Mouse (Mus musculus): ENCODE data around the gene Fau. TPM values are rescaled to one million over a fixed set of nuclear protein-coding genes. Genes with fewer than 3 reads are reported as not detected.
A peak's percentile ranks its signal among the peaks of the same experiment; 100 is the strongest.

Gene Fau
- polyA plus RNA-seq (2012; rRNA removed) = 2,283 and 2,588 TPM in 2 replicates

- peak; percentile 98 for DNase-seq
- peaks cover 26% of the 10 kb centered on the region for H3K36me3 ChIP-seq (ENCODE audit: control insufficient read depth, insufficient read depth, low read length)
- peak; percentile 70; the same call in 1 of the 2 replicates for TF ChIP-seq CTCF (IDR thresholded peaks at IDR 0.05; ENCODE audit: borderline replicate concordance, control insufficient read depth, extremely low read depth, insufficient read depth, low read length, poor library complexity)
- TF ChIP-seq POLR2A (IDR thresholded peaks at IDR 0.05; ENCODE audit: control insufficient read depth, extremely low read depth, insufficient read depth, low read length, poor library complexity) = peak; percentile 96
- under 1% methylated on average over 63 of the region's 63 CpGs for WGBS
- H3K4me3 ChIP-seq (ENCODE audit: control insufficient read depth, insufficient read depth, low read length) = peak within 1 kb of the TSS; percentile 85
- peaks cover 12% of the 10 kb centered on the region for H3K4me1 ChIP-seq (replicated peaks; ENCODE audit: control insufficient read depth, insufficient read depth, low read length)
- no peaks in the 10 kb centered on the region for H3K27me3 ChIP-seq (ENCODE audit: control insufficient read depth, insufficient read depth, low read length)
- peak within 1 kb of the TSS; percentile 6; the same call in 1 of the 2 replicates for H3K27ac ChIP-seq (ENCODE audit: control insufficient read depth, insufficient read depth, low read length)
Observed at GRCm38 (mm10) chr19:6057313-6058096, at the start of gene Fau, which contains the start of gene Mrpl49. Fau (plus strand) TSS chr19:6057844. Mrpl49 (minus strand) TSS chr19:6057785.

DNA sequence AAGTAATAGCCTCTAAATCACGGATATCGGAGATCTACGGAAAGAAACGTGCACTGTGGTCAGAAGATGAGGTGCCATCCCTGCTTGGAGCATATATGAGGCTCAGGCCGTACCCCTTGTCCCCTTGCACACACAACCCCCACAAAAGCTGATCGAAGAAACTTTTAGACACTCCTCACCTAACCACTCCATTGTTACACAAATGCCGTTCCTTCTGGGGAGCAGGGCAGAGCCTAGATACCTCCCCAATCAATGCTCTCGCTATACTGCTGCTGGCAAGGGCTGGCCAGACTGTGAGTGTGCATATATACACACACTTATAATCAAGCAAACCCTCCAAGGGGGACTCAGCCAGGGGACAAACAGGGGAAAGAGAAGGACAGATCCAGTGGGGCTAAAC lies 48.5 kb upstream of the Fau start:
- no peak overlapping the region for H3K4me3 ChIP-seq (ENCODE audit: control insufficient read depth, insufficient read depth, low read length)
- H3K27me3 ChIP-seq (ENCODE audit: control insufficient read depth, insufficient read depth, low read length) = no peaks in the 10 kb centered on the region
- TF ChIP-seq CTCF (IDR thresholded peaks at IDR 0.05; ENCODE audit: borderline replicate concordance, control insufficient read depth, extremely low read depth, insufficient read depth, low read length, poor library complexity) = no peak
- TF ChIP-seq POLR2A (IDR thresholded peaks at IDR 0.05; ENCODE audit: control insufficient read depth, extremely low read depth, insufficient read depth, low read length, poor library complexity) = no peak
- no peak for DNase-seq
- peaks cover 28% of the 10 kb centered on the region for H3K36me3 ChIP-seq (ENCODE audit: control insufficient read depth, insufficient read depth, low read length)
- 97% methylated on average over 8 of the region's 8 CpGs for WGBS
- peaks cover 16% of the 10 kb centered on the region for H3K4me1 ChIP-seq (replicated peaks; ENCODE audit: control insufficient read depth, insufficient read depth, low read length)
- H3K27ac ChIP-seq (ENCODE audit: control insufficient read depth, insufficient read depth, low read length) = no peak overlapping the region

- TF ChIP-seq CTCF (IDR thresholded peaks at IDR 0.05; ENCODE audit: borderline replicate concordance, control insufficient read depth, extremely low read depth, insufficient read depth, low read length, poor library complexity) (no peak), POLR2A (IDR thresholded peaks at IDR 0.05; ENCODE audit: control insufficient read depth, extremely low read depth, insufficient read depth, low read length, poor library complexity) (no peak)
- Histone ChIP-seq H3K4me1 (replicated peaks; ENCODE audit: control insufficient read depth, insufficient read depth, low read length) (peaks cover 35% of the 10 kb centered on the region), H3K27ac (ENCODE audit: control insufficient read depth, insufficient read depth, low read length) (no peak overlapping the region), H3K4me3 (ENCODE audit: control insufficient read depth, insufficient read depth, low read length) (no peak overlapping the region), H3K36me3 (ENCODE audit: control insufficient read depth, insufficient read depth, low read length) (peaks cover 7% of the 10 kb centered on the region), H3K27me3 (ENCODE audit: control insufficient read depth, insufficient read depth, low read length) (no peaks in the 10 kb centered on the region)
- DNase-seq = no peak
- 95% methylated on average over 10 of the region's 10 CpGs for WGBS
Observed at GRCm38 (mm10) chr19:6013691-6014090, 44.0 kb upstream of the Fau start.

DNA sequence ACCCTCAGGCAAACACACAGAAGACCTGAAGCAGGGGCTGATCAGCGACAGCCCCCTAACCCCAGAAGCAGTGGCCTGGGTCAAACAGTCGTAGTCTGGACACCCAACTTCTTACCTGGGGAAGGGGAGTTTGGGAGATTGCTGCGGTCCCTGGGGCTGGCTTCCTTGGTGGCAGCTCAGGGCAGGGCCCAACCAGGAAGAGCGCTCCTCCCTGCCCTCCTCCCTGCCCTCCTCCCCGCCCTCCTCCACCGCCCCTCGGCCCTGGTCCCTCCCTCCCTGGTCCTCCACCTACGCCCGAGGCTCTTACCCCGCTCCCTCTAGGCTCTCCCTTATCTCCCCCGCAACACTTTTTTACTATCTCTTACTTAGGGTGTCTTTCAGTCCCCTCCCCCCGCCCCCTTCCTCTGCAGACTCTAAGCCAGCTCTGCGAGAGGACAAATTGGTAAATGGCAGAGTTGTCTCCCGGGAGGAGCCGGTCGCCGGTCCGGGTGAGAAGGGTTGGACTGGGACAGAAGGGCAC lies 42.6 kb upstream of the Fau start:
- Histone ChIP-seq H3K4me3 (ENCODE audit: control insufficient read depth, insufficient read depth, low read length) (peak overlapping the region; percentile 71), H3K36me3 (ENCODE audit: control insufficient read depth, insufficient read depth, low read length) (0 out of 2 replicates have a peak, but pooled peaks cover 3% of the 10 kb centered on the region), H3K4me1 (replicated peaks; ENCODE audit: control insufficient read depth, insufficient read depth, low read length) (peaks cover 35% of the 10 kb centered on the region), H3K27ac (ENCODE audit: control insufficient read depth, insufficient read depth, low read length) (peak overlapping the region; percentile 22; the same call in 1 of the 2 replicates), H3K27me3 (ENCODE audit: control insufficient read depth, insufficient read depth, low read length) (no peaks in the 10 kb centered on the region)
- TF ChIP-seq CTCF (IDR thresholded peaks at IDR 0.05; ENCODE audit: borderline replicate concordance, control insufficient read depth, extremely low read depth, insufficient read depth, low read length, poor library complexity) (no peak), POLR2A (IDR thresholded peaks at IDR 0.05; ENCODE audit: control insufficient read depth, extremely low read depth, insufficient read depth, low read length, poor library complexity) (no peak)
- DNase-seq = peak; percentile 64
- 1% methylated on average over 18 of the region's 18 CpGs for WGBS

GRCm38 (mm10) chr19:6015511-6016315 lies 41.9 kb upstream of the Fau start, which contains the start of gene Capn1:
Capn1 (minus strand) TSS chr19:6015897.
- DNase-seq = peak; percentile 86

DNA sequence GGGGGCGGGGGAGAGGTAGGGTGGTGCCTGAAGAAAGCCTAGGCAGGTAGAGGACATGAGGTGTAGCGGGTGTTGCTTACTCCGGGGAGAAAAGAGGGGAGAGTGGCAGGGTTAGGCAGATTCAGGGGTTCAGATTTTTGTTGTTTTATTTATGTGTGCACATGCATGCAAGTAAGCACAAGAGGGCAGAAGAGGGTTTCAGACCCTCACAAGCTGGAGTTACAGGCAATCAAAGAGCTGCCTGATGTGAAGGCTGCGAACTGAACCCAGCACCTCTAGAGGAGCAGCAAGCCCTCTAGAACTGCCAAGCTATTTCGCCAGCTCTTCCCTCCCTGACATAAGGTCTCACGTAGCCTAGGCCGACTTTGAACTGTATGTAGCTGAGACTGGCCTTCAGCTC lies 41.1 kb upstream of the Fau start:
- Histone ChIP-seq H3K27me3 (ENCODE audit: control insufficient read depth, insufficient read depth, low read length) (no peaks in the 10 kb centered on the region), H3K36me3 (ENCODE audit: control insufficient read depth, insufficient read depth, low read length) (no peaks in the 10 kb centered on the region), H3K4me1 (replicated peaks; ENCODE audit: control insufficient read depth, insufficient read depth, low read length) (peaks cover 31% of the 10 kb centered on the region), H3K27ac (ENCODE audit: control insufficient read depth, insufficient read depth, low read length) (no peak overlapping the region), H3K4me3 (ENCODE audit: control insufficient read depth, insufficient read depth, low read length) (no peak overlapping the region)
- WGBS = 80% methylated on average over 7 of the region's 7 CpGs
- peak; percentile 12 for DNase-seq
- TF ChIP-seq CTCF (IDR thresholded peaks at IDR 0.05; ENCODE audit: borderline replicate concordance, control insufficient read depth, extremely low read depth, insufficient read depth, low read length, poor library complexity) (no peak), POLR2A (IDR thresholded peaks at IDR 0.05; ENCODE audit: control insufficient read depth, extremely low read depth, insufficient read depth, low read length, poor library complexity) (no peak)

More at GRCm38 (mm10) chr19:6015511-6016315, 41.9 kb upstream of the Fau start, which contains the start of gene Capn1:
- Histone ChIP-seq H3K36me3 (ENCODE audit: control insufficient read depth, insufficient read depth, low read length) (0 out of 2 replicates have a peak, but pooled peaks cover under 1% of the 10 kb centered on the region), H3K27me3 (ENCODE audit: control insufficient read depth, insufficient read depth, low read length) (no peaks in the 10 kb centered on the region), H3K27ac (ENCODE audit: control insufficient read depth, insufficient read depth, low read length) (peak within 1 kb of the TSS; percentile 22; the same call in 1 of the 2 replicates), H3K4me3 (ENCODE audit: control insufficient read depth, insufficient read depth, low read length) (peak within 1 kb of the TSS; percentile 71), H3K4me1 (replicated peaks; ENCODE audit: control insufficient read depth, insufficient read depth, low read length) (peaks cover 35% of the 10 kb centered on the region)
- WGBS = 8% methylated on average over 40 of the region's 40 CpGs
- TF ChIP-seq POLR2A (IDR thresholded peaks at IDR 0.05; ENCODE audit: control insufficient read depth, extremely low read depth, insufficient read depth, low read length, poor library complexity) (no peak), CTCF (IDR thresholded peaks at IDR 0.05; ENCODE audit: borderline replicate concordance, control insufficient read depth, extremely low read depth, insufficient read depth, low read length, poor library complexity) (0 out of 2 replicates have a peak, but pooled peaks have one; percentile 41)

Measured in thymus, adult 2 months (tissue).